Mouse (Mus musculus): ENCODE measurements around the gene P3h2. TPM values are rescaled to one million over a fixed set of nuclear protein-coding genes. Genes with fewer than 3 reads are reported as not detected.

The P3h2 gene
- 6.7 and 8.0 TPM in 2 replicates for polyA plus RNA-seq (2015; fragmentation: Nextera tagmentation; extraction: Ambion mirVana)

GRCm38 (mm10) chr16:26105115-26105974 is at the start of gene P3h2:
P3h2 (minus strand) TSS chr16:26105784.
- Histone ChIP-seq H3K4me2 (replicated peaks) (peak within 1 kb of the TSS; percentile 92), H3K4me1 (peaks cover 23% of the 10 kb centered on the region), H3K27ac (replicated peaks) (peak within 1 kb of the TSS; percentile 90), H3K4me3 (replicated peaks) (peak within 1 kb of the TSS; percentile 70), H3K27me3 (no peaks in the 10 kb centered on the region), H3K36me3 (no peaks in the 10 kb centered on the region), H3K9ac (peak within 1 kb of the TSS; percentile 51), H3K9me3 (replicated peaks) (no peaks in the 10 kb centered on the region)
- peak; percentile 93 for ATAC-seq (ENCODE audit: insufficient number of reproducible peaks, low FRiP score, low TSS enrichment, low read depth)
- WGBS = under 1% methylated on average over 100 of the region's 101 CpGs

- Histone ChIP-seq H3K4me3 (replicated peaks) (no peak overlapping the region), H3K4me2 (replicated peaks) (no peak overlapping the region), H3K27ac (replicated peaks) (no peak overlapping the region), H3K36me3 (no peaks in the 10 kb centered on the region), H3K9ac (no peak overlapping the region), H3K27me3 (no peaks in the 10 kb centered on the region), H3K4me1 (no peaks in the 10 kb centered on the region), H3K9me3 (replicated peaks) (no peaks in the 10 kb centered on the region)
- 70% methylated on average over 2 of the region's 2 CpGs for WGBS
- ATAC-seq (ENCODE audit: insufficient number of reproducible peaks, low FRiP score, low TSS enrichment, low read depth) = no peak
Observed at GRCm38 (mm10) chr16:26152258-26152657, 46.7 kb upstream of the P3h2 start.

- no peak overlapping the region for H3K9ac ChIP-seq
- no peaks in the 10 kb centered on the region for H3K4me1 ChIP-seq
- no peak overlapping the region for H3K4me2 ChIP-seq (replicated peaks)
- H3K27ac ChIP-seq (replicated peaks) = no peak overlapping the region
- H3K4me3 ChIP-seq (replicated peaks) = no peak overlapping the region
- H3K36me3 ChIP-seq = no peaks in the 10 kb centered on the region
- H3K27me3 ChIP-seq = no peaks in the 10 kb centered on the region
- no peak for ATAC-seq (ENCODE audit: insufficient number of reproducible peaks, low FRiP score, low TSS enrichment, low read depth)
- H3K9me3 ChIP-seq (replicated peaks) = no peaks in the 10 kb centered on the region
- 65% methylated on average over 1 of the region's 1 CpGs for WGBS
Observed at GRCm38 (mm10) chr16:26150943-26151342, 45.4 kb upstream of the P3h2 start.

- Histone ChIP-seq H3K9me3 (replicated peaks) (no peaks in the 10 kb centered on the region), H3K4me2 (replicated peaks) (no peak overlapping the region), H3K9ac (no peak overlapping the region), H3K27ac (replicated peaks) (0 out of 2 replicates have a peak overlapping the region, but pooled peaks have one; percentile 7), H3K4me3 (replicated peaks) (no peak overlapping the region), H3K27me3 (no peaks in the 10 kb centered on the region), H3K4me1 (no peaks in the 10 kb centered on the region), H3K36me3 (no peaks in the 10 kb centered on the region)
- no peak for ATAC-seq (ENCODE audit: insufficient number of reproducible peaks, low FRiP score, low TSS enrichment, low read depth)
- WGBS = 80% methylated on average over 1 of the region's 1 CpGs
Observed at GRCm38 (mm10) chr16:26146853-26147252, 41.3 kb upstream of the P3h2 start.

GRCm38 (mm10) chr16:26131126-26131525 is 25.5 kb upstream of the P3h2 start:
- Histone ChIP-seq H3K4me1 (no peaks in the 10 kb centered on the region), H3K9me3 (replicated peaks) (no peaks in the 10 kb centered on the region), H3K27me3 (no peaks in the 10 kb centered on the region), H3K36me3 (no peaks in the 10 kb centered on the region), H3K4me3 (replicated peaks) (no peak overlapping the region), H3K27ac (replicated peaks) (no peak overlapping the region), H3K4me2 (replicated peaks) (no peak overlapping the region), H3K9ac (no peak overlapping the region)
- no peak for ATAC-seq (ENCODE audit: insufficient number of reproducible peaks, low FRiP score, low TSS enrichment, low read depth)
- WGBS = 46% methylated on average over 1 of the region's 1 CpGs

- Histone ChIP-seq H3K4me3 (replicated peaks) (no peak overlapping the region), H3K9me3 (replicated peaks) (no peaks in the 10 kb centered on the region), H3K4me1 (peaks cover 21% of the 10 kb centered on the region; the same call in 1 of the 2 replicates), H3K4me2 (replicated peaks) (peak overlapping the region; percentile 92; the same call in 1 of the 2 replicates), H3K36me3 (no peaks in the 10 kb centered on the region), H3K9ac (no peak overlapping the region), H3K27me3 (no peaks in the 10 kb centered on the region), H3K27ac (replicated peaks) (peak overlapping the region; percentile 90; the same call in 1 of the 2 replicates)
- no peak for ATAC-seq (ENCODE audit: insufficient number of reproducible peaks, low FRiP score, low TSS enrichment, low read depth)
- WGBS = 73% methylated on average over 5 of the region's 5 CpGs
Observed at GRCm38 (mm10) chr16:26106618-26107017, 1.0 kb upstream of the P3h2 start.

GRCm38 (mm10) chr16:26106041-26106617 is 545 bp upstream of the P3h2 start:
- ATAC-seq (ENCODE audit: insufficient number of reproducible peaks, low FRiP score, low TSS enrichment, low read depth) = peak; percentile 41; the same call in 1 of the 2 replicates
- Histone ChIP-seq H3K9me3 (replicated peaks) (no peaks in the 10 kb centered on the region), H3K27ac (replicated peaks) (peak overlapping the region; percentile 90), H3K36me3 (no peaks in the 10 kb centered on the region), H3K4me2 (replicated peaks) (peak overlapping the region; percentile 92), H3K4me3 (replicated peaks) (peak overlapping the region; percentile 70), H3K27me3 (no peaks in the 10 kb centered on the region), H3K4me1 (peaks cover 21% of the 10 kb centered on the region; the same call in 1 of the 2 replicates), H3K9ac (peak overlapping the region; percentile 51; the same call in 1 of the 2 replicates)
- 6% methylated on average over 5 of the region's 5 CpGs for WGBS

- H3K27me3 ChIP-seq = no peaks in the 10 kb centered on the region
- no peak overlapping the region for H3K27ac ChIP-seq (replicated peaks)
- peak overlapping the region; percentile 92 for H3K4me2 ChIP-seq (replicated peaks)
- ATAC-seq (ENCODE audit: insufficient number of reproducible peaks, low FRiP score, low TSS enrichment, low read depth) = no peak
- H3K9ac ChIP-seq = no peak overlapping the region
- no peaks in the 10 kb centered on the region for H3K9me3 ChIP-seq (replicated peaks)
- 38% methylated on average over 4 of the region's 4 CpGs for WGBS
- H3K4me1 ChIP-seq = peaks cover 33% of the 10 kb centered on the region
- no peaks in the 10 kb centered on the region for H3K36me3 ChIP-seq
- H3K4me3 ChIP-seq (replicated peaks) = peak overlapping the region; percentile 70
Observed at GRCm38 (mm10) chr16:26104274-26104673, 1.3 kb downstream of the P3h2 start.

GRCm38 (mm10) chr16:26102856-26103255 is 2.7 kb downstream of the P3h2 start:
- H3K9me3 ChIP-seq (replicated peaks) = no peaks in the 10 kb centered on the region
- ATAC-seq (ENCODE audit: insufficient number of reproducible peaks, low FRiP score, low TSS enrichment, low read depth) = no peak
- no peaks in the 10 kb centered on the region for H3K27me3 ChIP-seq
- peak overlapping the region; percentile 92; the same call in 1 of the 2 replicates for H3K4me2 ChIP-seq (replicated peaks)
- H3K36me3 ChIP-seq = no peaks in the 10 kb centered on the region
- peaks cover 33% of the 10 kb centered on the region for H3K4me1 ChIP-seq
- no peak overlapping the region for H3K4me3 ChIP-seq (replicated peaks)
- no peak overlapping the region for H3K27ac ChIP-seq (replicated peaks)
- H3K9ac ChIP-seq = no peak overlapping the region
- 62% methylated on average over 2 of the region's 2 CpGs for WGBS

- H3K27ac ChIP-seq (replicated peaks) = 0 out of 2 replicates have a peak overlapping the region, but pooled peaks have one; percentile 23
- ATAC-seq (ENCODE audit: insufficient number of reproducible peaks, low FRiP score, low TSS enrichment, low read depth) = no peak
- H3K27me3 ChIP-seq = no peaks in the 10 kb centered on the region
- H3K36me3 ChIP-seq = no peaks in the 10 kb centered on the region
- H3K4me1 ChIP-seq = peaks cover 31% of the 10 kb centered on the region
- no peaks in the 10 kb centered on the region for H3K9me3 ChIP-seq (replicated peaks)
- WGBS = 23% methylated on average over 4 of the region's 4 CpGs
- no peak overlapping the region for H3K4me2 ChIP-seq (replicated peaks)
- no peak overlapping the region for H3K9ac ChIP-seq
- no peak overlapping the region for H3K4me3 ChIP-seq (replicated peaks)
Observed at GRCm38 (mm10) chr16:26100167-26100566, 5.4 kb downstream of the P3h2 start.

- H3K4me3 ChIP-seq (replicated peaks) = no peak overlapping the region
- no peak overlapping the region for H3K9ac ChIP-seq
- H3K9me3 ChIP-seq (replicated peaks) = no peaks in the 10 kb centered on the region
- H3K36me3 ChIP-seq = no peaks in the 10 kb centered on the region
- peaks cover 17% of the 10 kb centered on the region; the same call in 1 of the 2 replicates for H3K4me1 ChIP-seq
- no peak overlapping the region for H3K27ac ChIP-seq (replicated peaks)
- H3K4me2 ChIP-seq (replicated peaks) = no peak overlapping the region
- 60% methylated on average over 7 of the region's 7 CpGs for WGBS
- no peak for ATAC-seq (ENCODE audit: insufficient number of reproducible peaks, low FRiP score, low TSS enrichment, low read depth)
- no peaks in the 10 kb centered on the region for H3K27me3 ChIP-seq
Observed at GRCm38 (mm10) chr16:26095696-26096284, 9.8 kb downstream of the P3h2 start.
